16 mouse cellular contexts compared by ENCODE assay signal in the genomic region with DNA sequence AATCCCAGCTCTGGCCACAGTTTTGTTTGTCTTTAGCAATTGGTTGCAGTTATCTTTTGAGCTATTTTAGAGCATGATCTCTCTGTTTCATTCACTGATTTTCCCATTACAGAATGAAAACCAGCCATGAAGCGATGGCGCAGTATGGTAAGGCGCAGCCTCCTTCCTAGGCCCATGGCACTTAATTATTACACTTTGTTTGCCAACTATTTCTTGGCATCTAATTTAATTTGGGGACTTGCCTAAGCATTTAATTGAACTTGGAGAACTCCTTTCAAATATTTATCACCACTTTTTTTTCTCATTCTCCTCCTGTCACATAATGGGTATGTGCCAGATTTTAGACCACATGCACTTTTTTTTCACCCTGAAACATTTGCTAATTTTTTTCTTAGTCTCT.
"Had no signal": no experiment of that assay in that cellular context is flagged by ENCODE, and none has a peak within 500 bp of the region (broad histone marks: within the 10 kb centered on the region; RNA-seq: fewer than 3 reads in every experiment).

No protein-coding gene starts in this region.

- H3K4me1 ChIP-seq: liver, embryonic 13.5 days; midbrain, embryonic 12.5 days; stomach, embryonic 15.5 days had no signal

- H3K36me3 ChIP-seq: liver, embryonic 13.5 days; midbrain, embryonic 12.5 days; stomach, embryonic 15.5 days had no signal

- H3K27me3 ChIP-seq: liver, embryonic 13.5 days; midbrain, embryonic 12.5 days; stomach, embryonic 15.5 days had no signal

- H3K27ac ChIP-seq: kidney, postnatal 0 days; layer of hippocampus, adult 2 months; left cerebral cortex, adult 2 months; liver, embryonic 13.5 days; macrophage; midbrain, embryonic 12.5 days; stomach, embryonic 15.5 days had no signal

- DNase-seq: kidney, adult 2 months; kidney, postnatal 25 days; layer of hippocampus, adult 9-11 months; liver, embryonic 13.5 days; lung, adult 2 months; right cerebral cortex, adult 18-20 months; right cerebral cortex, postnatal 14 days; spleen, adult 18-20 months; thymus, postnatal 25 days had no signal

- H3K4me3 ChIP-seq: layer of hippocampus, adult 2 months; left cerebral cortex, adult 2 months; liver, embryonic 13.5 days; midbrain, embryonic 12.5 days; stomach, embryonic 15.5 days had no signal

- H3K9ac ChIP-seq: liver, embryonic 13.5 days; midbrain, embryonic 12.5 days; stomach, embryonic 15.5 days had no signal

- H3K4me2 ChIP-seq: liver, embryonic 13.5 days; midbrain, embryonic 12.5 days; stomach, embryonic 15.5 days had no signal

- H3K9me3 ChIP-seq: liver, embryonic 13.5 days; midbrain, embryonic 12.5 days; stomach, embryonic 15.5 days had no signal

- ATAC-seq: midbrain, embryonic 16.5 days had no signal
